Mouse (Mus musculus) stomach, embryonic 15.5 days (tissue): ENCODE results near the gene Krtcap3. TPM values are rescaled to one million over a fixed set of nuclear protein-coding genes. Genes with fewer than 3 reads are reported as not detected.

Experiments used
- ATAC-seq: fragments of 200-750 bp; cut with Nextera tagmentation; 2 replicates; pipeline ENCODE4 v1.8.0; 2017; ENCODE audit warnings: low read depth, moderate number of reproducible peaks, moderate TSS enrichment; ENCODE audit not compliant: insufficient read depth, low FRiP score
- H3K27ac ChIP-seq: fragments of 300-500 bp; sonication (generic); 2 replicates; pipeline ENCODE4 v1.5.1; 2015; ENCODE audit warnings: mild to moderate bottlenecking, inconsistent platforms
- H3K27me3 ChIP-seq: fragments of 300-500 bp; sonication (generic); replicated peaks from 2 replicates; pipeline ENCODE4 v1.6.1; 2015; ENCODE audit warnings: inconsistent platforms
- H3K36me3 ChIP-seq: fragments of 300-500 bp; sonication (generic); 2 replicates; pipeline ENCODE4 v1.6.1; 2015; ENCODE audit warnings: inconsistent platforms
- H3K4me1 ChIP-seq: fragments of 300-500 bp; sonication (generic); 2 replicates; pipeline ENCODE4 v1.6.1; 2015; ENCODE audit warnings: inconsistent platforms
- H3K4me2 ChIP-seq: fragments of 300-500 bp; sonication (generic); 2 replicates; pipeline ENCODE4 v1.6.1; 2015; ENCODE audit warnings: mild to moderate bottlenecking, inconsistent platforms
- H3K4me3 ChIP-seq: fragments of 300-500 bp; sonication (generic); replicated peaks from 2 replicates; pipeline ENCODE4 v1.5.1; 2015; ENCODE audit warnings: inconsistent platforms
- H3K9ac ChIP-seq: fragments of 300-500 bp; sonication (generic); 2 replicates; pipeline ENCODE4 v1.6.1; 2015; ENCODE audit warnings: inconsistent platforms
- H3K9me3 ChIP-seq: fragments of 300-500 bp; sonication (generic); 2 replicates; pipeline ENCODE4 v1.6.1; 2016; ENCODE audit warnings: inconsistent platforms
- WGBS: fragments of 180-500 bp; shearing (Covaris S2); methylation state at CpG from one replicate; pipeline ENCODE4 v1.1.7; 2015; 5-methylcytosine and 5-hydroxymethylcytosine counted together
- polyA plus RNA-seq: library from polyadenylated mRNA; unstranded; fragments of >200 nt; fragmentation: Nextera tagmentation; extraction: Ambion mirVana; gene quantifications from 2 replicates; pipeline ENCODE4 v1.2.1, GENCODE M21; 2015

Krtcap3 gene
- polyA plus RNA-seq, 1 experiment from 2014 or later = 65.4 TPM

- Histone ChIP-seq H3K36me3 (peaks cover 31% of the 10 kb centered on the region), H3K9ac (no peak overlapping the region), H3K4me2 (no peak overlapping the region), H3K27ac (peak overlapping the region; percentile 70), H3K27me3 (no peaks in the 10 kb centered on the region), H3K4me1 (peaks cover 16% of the 10 kb centered on the region), H3K9me3 (no peaks in the 10 kb centered on the region), H3K4me3 (no peak overlapping the region)
- no peak for ATAC-seq
- 79% methylated on average over 8 of the region's 8 CpGs for WGBS
Observed at GRCm38 (mm10) chr5:31254901-31255300, 3.4 kb downstream of the Krtcap3 start.

- Histone ChIP-seq H3K27ac (no peak overlapping the region), H3K4me2 (no peak overlapping the region), H3K27me3 (no peaks in the 10 kb centered on the region), H3K36me3 (peaks cover 28% of the 10 kb centered on the region), H3K4me3 (no peak overlapping the region), H3K4me1 (peaks cover 16% of the 10 kb centered on the region), H3K9me3 (no peaks in the 10 kb centered on the region), H3K9ac (no peak overlapping the region)
- ATAC-seq = no peak
- 91% methylated on average over 2 of the region's 2 CpGs for WGBS
Observed at GRCm38 (mm10) chr5:31255381-31255780, 3.9 kb downstream of the Krtcap3 start.

- no peak overlapping the region for H3K4me3 ChIP-seq
- peaks cover 23% of the 10 kb centered on the region for H3K36me3 ChIP-seq
- 83% methylated on average over 2 of the region's 2 CpGs for WGBS
- no peak overlapping the region for H3K27ac ChIP-seq
- no peak overlapping the region for H3K9ac ChIP-seq
- H3K4me1 ChIP-seq = peaks cover 15% of the 10 kb centered on the region
- no peak overlapping the region for H3K4me2 ChIP-seq
- H3K27me3 ChIP-seq = no peaks in the 10 kb centered on the region
- ATAC-seq = no peak
- H3K9me3 ChIP-seq = no peaks in the 10 kb centered on the region
Observed at GRCm38 (mm10) chr5:31255971-31256370, 4.5 kb downstream of the Krtcap3 start.

GRCm38 (mm10) chr5:31257616-31258015 lies 6.1 kb downstream of the Krtcap3 start:
- 0 out of 2 replicates have a peak, but pooled peaks cover 10% of the 10 kb centered on the region for H3K4me1 ChIP-seq
- no peak overlapping the region for H3K4me3 ChIP-seq
- no peak overlapping the region for H3K9ac ChIP-seq
- no peak overlapping the region for H3K4me2 ChIP-seq
- no peak for ATAC-seq
- no peaks in the 10 kb centered on the region for H3K27me3 ChIP-seq
- H3K9me3 ChIP-seq = no peaks in the 10 kb centered on the region
- H3K27ac ChIP-seq = no peak overlapping the region
- H3K36me3 ChIP-seq = peaks cover 18% of the 10 kb centered on the region; the same call in 1 of the 2 replicates
- 81% methylated on average over 11 of the region's 11 CpGs for WGBS

- no peak; the same call in 1 of the 2 replicates for ATAC-seq
- Histone ChIP-seq H3K36me3 (peaks cover 36% of the 10 kb centered on the region), H3K4me1 (no peaks in the 10 kb centered on the region), H3K27ac (no peak overlapping the region), H3K4me3 (no peak overlapping the region), H3K9ac (no peak overlapping the region), H3K27me3 (no peaks in the 10 kb centered on the region), H3K9me3 (no peaks in the 10 kb centered on the region), H3K4me2 (no peak overlapping the region)
- WGBS = 90% methylated on average over 7 of the region's 7 CpGs
Observed at GRCm38 (mm10) chr5:31266101-31266500, 14.6 kb downstream of the Krtcap3 start.

- no peak overlapping the region for H3K4me2 ChIP-seq
- H3K27me3 ChIP-seq = no peaks in the 10 kb centered on the region
- 92% methylated on average over 6 of the region's 6 CpGs for WGBS
- H3K9ac ChIP-seq = no peak overlapping the region
- no peak overlapping the region for H3K27ac ChIP-seq
- peaks cover 39% of the 10 kb centered on the region for H3K36me3 ChIP-seq
- H3K4me3 ChIP-seq = no peak overlapping the region
- no peak for ATAC-seq
- H3K4me1 ChIP-seq = no peaks in the 10 kb centered on the region
- no peaks in the 10 kb centered on the region for H3K9me3 ChIP-seq
Observed at GRCm38 (mm10) chr5:31267686-31268085, 16.2 kb downstream of the Krtcap3 start.

- H3K27ac ChIP-seq = no peak overlapping the region
- H3K9me3 ChIP-seq = no peaks in the 10 kb centered on the region
- no peak overlapping the region for H3K9ac ChIP-seq
- H3K4me2 ChIP-seq = no peak overlapping the region
- H3K4me3 ChIP-seq = no peak overlapping the region
- no peak for ATAC-seq
- 82% methylated on average over 6 of the region's 6 CpGs for WGBS
- H3K27me3 ChIP-seq = no peaks in the 10 kb centered on the region
- H3K4me1 ChIP-seq = no peaks in the 10 kb centered on the region
- H3K36me3 ChIP-seq = peaks cover 20% of the 10 kb centered on the region
Observed at GRCm38 (mm10) chr5:31273018-31273417, 21.5 kb downstream of the Krtcap3 start.

- Histone ChIP-seq H3K27me3 (no peaks in the 10 kb centered on the region), H3K4me2 (no peak overlapping the region), H3K36me3 (peaks cover 31% of the 10 kb centered on the region), H3K4me3 (no peak overlapping the region), H3K9ac (no peak overlapping the region), H3K27ac (no peak overlapping the region), H3K4me1 (no peaks in the 10 kb centered on the region), H3K9me3 (no peaks in the 10 kb centered on the region)
- no peak for ATAC-seq
- WGBS = 85% methylated on average over 20 of the region's 20 CpGs
Observed at GRCm38 (mm10) chr5:31279245-31279988, 27.9 kb downstream of the Krtcap3 start.

- Histone ChIP-seq H3K27me3 (no peaks in the 10 kb centered on the region), H3K9ac (no peak overlapping the region), H3K4me2 (no peak overlapping the region), H3K36me3 (peaks cover 11% of the 10 kb centered on the region; the same call in 1 of the 2 replicates), H3K27ac (no peak overlapping the region), H3K4me1 (peaks cover 8% of the 10 kb centered on the region; the same call in 1 of the 2 replicates), H3K4me3 (no peak overlapping the region), H3K9me3 (no peaks in the 10 kb centered on the region)
- no peak for ATAC-seq
- WGBS = 79% methylated on average over 4 of the region's 4 CpGs
Observed at GRCm38 (mm10) chr5:31288225-31288624, 36.7 kb downstream of the Krtcap3 start.

GRCm38 (mm10) chr5:31288655-31289054 lies 37.2 kb downstream of the Krtcap3 start:
- Histone ChIP-seq H3K27ac (no peak overlapping the region), H3K27me3 (no peaks in the 10 kb centered on the region), H3K4me2 (no peak overlapping the region), H3K4me3 (no peak overlapping the region), H3K9me3 (no peaks in the 10 kb centered on the region), H3K4me1 (peaks cover 8% of the 10 kb centered on the region; the same call in 1 of the 2 replicates), H3K9ac (no peak overlapping the region), H3K36me3 (peaks cover 11% of the 10 kb centered on the region; the same call in 1 of the 2 replicates)
- ATAC-seq = no peak
- WGBS = 65% methylated on average over 3 of the region's 3 CpGs

- Histone ChIP-seq H3K4me3 (no peak overlapping the region), H3K9ac (no peak overlapping the region), H3K9me3 (no peaks in the 10 kb centered on the region), H3K27me3 (no peaks in the 10 kb centered on the region), H3K4me2 (peak overlapping the region; percentile 84; the same call in 1 of the 2 replicates), H3K27ac (no peak overlapping the region), H3K36me3 (peaks cover 11% of the 10 kb centered on the region; the same call in 1 of the 2 replicates), H3K4me1 (peaks cover 8% of the 10 kb centered on the region; the same call in 1 of the 2 replicates)
- ATAC-seq = no peak
- 65% methylated on average over 3 of the region's 3 CpGs for WGBS
Observed at GRCm38 (mm10) chr5:31289626-31290230, 38.2 kb downstream of the Krtcap3 start.
